Mouse (Mus musculus) lung, postnatal 4 days (tissue): ENCODE data around the gene Dhrs9.
"Not testable (repeated sequence)": the region's sequence is repeated elsewhere in the genome, so short reads cannot be mapped to it uniquely, and the experiment has no call there.

ENCODE experiments used
- DNase-seq, 2 experiments: peaks; one replicate each; pipeline ENCODE4 v3.0.0; 2021

The Dhrs9 gene

DNA sequence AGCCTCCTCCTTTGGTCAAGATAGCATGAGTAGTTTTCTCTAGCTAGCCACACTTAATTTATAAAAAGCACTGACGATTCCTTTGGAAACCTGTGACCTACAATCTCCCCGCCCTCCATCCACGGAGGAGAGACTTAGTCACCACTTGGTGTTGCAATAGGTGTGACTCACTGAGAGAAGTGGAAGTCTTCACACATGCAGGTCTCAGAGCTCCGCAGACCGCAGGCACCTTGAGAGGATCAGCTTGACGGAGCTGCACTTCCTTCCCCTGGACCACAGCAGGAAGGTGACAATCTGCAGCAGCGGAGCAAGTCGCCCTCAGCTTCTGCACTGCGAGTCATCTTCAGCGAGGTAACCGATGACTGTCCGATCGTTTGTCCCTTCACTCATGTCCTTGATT lies at the start of gene Dhrs9:
TSS of gene Dhrs9 (plus strand) at position 165 of the 400 bp plus-strand sequence.
- peak; percentile 52 to 62 for DNase-seq

DNA sequence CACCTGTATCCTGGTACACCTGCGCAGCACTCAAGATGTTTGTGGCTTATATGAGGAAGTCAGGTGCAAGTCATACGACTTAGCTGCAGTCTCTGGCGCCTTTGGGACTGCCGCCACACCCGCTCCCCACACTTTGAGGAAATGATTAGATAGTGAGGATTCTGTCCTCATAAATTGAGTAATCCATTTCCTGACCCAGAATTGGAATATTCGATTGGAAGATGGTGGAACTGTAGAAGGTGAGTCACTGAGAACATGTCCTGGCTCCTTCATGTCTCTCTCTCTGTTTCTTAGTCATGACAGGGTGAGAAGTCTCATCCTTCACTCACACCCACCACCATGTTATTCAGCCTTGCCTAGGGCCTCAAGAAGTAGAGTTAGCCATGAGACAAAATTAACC lies 48.7 kb upstream of the Dhrs9 start:
- not testable (repeated sequence) for DNase-seq

DNA sequence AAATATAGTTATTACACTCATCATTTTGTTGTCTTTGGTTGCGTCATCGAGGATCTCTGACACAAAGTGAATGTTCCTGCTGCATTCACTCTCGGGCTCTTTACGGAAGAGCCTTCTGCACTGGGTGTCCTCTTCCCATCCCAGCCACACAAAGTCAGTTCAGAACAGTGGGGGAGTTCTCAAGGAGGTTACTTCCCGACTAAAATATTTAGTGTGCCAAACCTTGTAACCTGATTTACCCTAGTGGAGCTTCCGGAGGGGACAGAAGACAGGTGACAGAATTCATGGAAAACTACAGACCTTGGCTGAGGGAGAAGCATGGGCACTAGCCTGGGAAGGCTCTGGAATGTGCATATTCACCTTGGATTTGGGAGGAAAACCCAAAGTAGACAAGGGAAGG lies 38.7 kb upstream of the Dhrs9 start:
- no peak for DNase-seq

DNA sequence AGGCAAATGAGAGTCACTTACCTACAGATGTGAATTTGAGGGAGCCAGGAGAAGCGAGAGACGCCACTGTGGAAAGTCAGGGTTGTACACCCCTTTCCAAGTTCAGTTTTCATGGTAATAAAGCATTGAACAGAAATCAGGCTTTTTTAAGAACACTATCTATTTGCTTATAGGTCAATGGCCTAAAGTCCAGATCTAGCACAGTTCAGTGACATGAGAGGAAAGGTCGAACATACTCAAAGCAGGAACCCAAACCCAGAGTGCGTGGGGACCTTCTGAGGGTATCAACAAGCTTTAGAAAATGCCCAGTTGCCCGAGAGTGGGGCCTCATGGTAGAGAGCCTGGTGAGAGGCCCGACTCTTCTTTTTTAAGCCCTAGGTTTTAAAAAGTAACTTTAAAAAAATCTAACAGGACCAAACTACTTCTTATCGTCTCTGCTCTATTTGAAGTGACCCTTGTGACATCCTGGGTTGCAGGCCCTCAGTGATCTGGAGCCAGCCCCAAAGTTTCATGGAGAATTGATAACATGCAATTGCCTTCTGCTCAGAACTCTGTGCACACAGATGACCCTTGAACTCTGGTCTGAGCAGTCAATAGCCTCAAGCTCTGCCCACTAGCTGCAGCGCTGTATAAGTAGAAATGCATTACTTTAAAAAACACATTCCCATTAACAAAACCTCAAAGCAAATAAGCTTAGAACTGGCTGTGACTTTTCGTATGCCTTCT lies 37.6 kb upstream of the Dhrs9 start, which contains the start of gene Abcb11:
TSS of gene Abcb11 (minus strand) at position 121 of the 726 bp plus-strand sequence.
- DNase-seq = no peak

DNA sequence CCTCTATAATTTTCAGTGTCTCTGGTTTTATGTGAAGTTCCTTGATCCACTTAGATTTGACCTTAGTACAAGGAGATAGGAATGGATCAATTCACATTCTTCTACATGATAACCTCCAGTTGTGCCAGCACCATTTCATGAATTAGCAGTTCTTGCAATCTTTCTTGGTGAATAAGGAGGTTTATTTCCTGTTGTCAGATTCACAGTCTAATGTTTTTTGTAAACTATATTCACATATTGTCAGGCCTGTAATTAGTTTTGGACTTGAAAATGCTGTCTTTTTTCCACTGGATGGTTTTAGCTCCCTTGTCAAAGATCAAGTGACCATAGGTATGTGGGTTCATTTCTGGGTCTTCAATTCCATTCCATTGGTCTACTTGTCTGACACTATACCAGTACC lies 24.8 kb upstream of the Dhrs9 start:
- DNase-seq = not testable (repeated sequence)

DNA sequence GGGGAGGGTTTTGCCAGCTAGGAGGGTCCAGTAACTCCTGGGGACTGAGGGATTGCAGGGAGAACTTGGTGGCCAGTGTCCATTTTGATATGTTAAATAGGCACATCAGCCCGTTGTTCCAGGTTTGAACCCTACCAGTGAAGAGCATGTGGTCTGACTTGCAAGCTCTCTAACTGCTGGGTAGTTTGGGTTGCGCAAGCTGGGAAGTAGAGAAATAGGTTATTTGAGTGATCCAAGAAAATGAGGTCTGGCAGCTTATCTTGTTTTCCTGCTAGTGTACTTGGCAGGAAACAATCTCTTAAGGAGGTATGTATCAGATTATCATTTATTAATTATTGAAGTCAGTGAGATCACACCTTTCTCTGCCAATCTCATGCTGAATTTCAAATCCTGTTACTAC lies 15.4 kb upstream of the Dhrs9 start:
- no peak for DNase-seq

DNA sequence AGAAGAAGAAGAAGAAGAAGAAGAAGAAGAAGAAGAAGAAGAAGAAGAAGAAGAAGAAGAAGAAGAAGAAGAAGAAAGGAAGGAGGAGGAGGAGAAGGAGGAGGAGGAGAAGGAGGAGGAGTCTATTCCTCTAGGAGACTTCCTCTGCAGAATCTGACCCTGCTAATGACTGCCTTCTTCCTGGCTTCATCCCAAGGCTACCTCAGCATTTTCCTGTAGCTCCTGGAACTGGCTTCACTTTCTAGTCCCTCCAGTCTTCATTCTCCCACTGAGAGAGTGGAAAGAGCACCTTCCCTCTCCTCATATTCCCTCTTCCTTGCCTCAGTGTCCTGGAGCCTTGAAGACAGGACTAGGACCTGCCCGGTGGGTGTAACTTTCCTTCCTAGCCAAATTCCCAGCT lies 15.0 kb upstream of the Dhrs9 start:
- no peak for DNase-seq

DNA sequence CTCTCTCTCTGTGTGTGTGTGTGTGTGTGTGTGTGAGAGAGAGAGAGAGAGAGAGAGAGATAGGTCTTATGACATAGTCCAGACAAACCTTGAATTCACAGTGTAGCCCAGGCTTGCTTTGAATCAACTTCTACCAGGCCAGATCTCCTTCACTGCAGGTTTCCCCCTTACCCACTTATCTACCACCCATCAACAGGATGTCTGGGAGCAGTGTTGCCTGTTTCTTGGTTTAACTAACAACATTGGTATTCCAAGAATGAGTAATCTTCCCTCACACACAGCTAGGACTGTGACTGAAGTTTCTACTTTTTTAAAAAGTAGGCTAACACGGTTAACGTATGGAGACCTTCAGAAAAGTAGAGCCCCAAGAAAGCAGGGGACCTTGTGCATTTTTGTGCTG lies 3.5 kb upstream of the Dhrs9 start:
- DNase-seq = no peak

DNA sequence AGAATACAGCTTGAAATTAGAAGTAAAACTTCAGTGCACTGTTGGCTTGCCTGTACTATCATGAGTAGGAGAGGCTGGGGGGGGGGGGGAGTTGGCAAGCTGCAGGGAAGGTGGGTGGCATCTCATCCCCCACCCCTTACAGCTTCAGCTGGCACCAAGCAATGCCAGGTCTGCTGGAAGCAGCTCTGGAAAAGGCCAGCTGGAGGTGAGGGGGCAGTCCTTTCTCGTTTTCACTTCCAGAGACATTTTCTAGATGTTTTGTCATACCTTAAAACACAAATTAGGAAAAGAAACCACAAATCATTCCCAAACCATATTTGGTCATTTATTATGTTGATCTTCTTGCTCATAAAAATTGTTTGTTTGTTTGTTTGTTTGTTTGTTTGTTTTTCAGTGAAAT lies 444 bp upstream of the Dhrs9 start:
- no peak for DNase-seq

DNA sequence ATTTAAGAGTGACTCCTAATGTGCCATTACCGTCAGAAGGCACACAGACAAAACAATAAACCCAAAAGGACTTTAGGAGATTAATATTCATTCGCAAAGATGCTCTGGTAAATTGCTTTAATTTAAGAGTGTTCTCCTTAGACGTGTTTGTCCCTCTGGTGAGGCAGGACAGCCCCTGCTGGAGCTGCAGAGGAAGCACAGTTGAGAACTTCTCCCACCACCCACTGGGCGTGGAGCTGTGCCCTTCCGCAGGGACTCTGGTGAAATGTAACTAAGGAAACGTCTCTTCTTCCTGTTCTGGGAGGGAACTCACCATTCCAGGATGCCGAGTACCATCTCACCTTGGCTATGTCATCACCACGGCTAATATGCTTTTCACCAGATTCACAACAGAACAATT lies 1.5 kb downstream of the Dhrs9 start:
- peak; percentile 35 to 48 for DNase-seq

DNA sequence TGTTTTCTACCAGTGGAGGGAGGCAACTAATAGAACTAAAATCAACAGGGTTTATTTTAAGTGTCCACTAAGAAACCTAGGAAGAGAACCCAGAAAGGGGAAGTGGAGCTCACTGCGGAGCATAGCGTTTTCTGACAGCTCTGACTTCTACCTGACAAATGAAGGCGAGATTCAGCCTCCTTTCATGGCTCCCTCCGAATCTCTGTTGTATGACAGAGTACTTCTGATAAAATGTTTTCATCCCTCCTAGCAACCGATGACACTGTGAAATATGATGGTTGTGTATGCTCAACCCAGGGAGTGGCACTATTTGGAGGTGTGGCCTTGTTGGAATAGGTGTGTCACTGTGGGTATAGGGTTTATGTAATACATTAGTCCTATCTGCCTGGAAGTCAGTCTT lies 2.6 kb downstream of the Dhrs9 start:
- DNase-seq = no peak

DNA sequence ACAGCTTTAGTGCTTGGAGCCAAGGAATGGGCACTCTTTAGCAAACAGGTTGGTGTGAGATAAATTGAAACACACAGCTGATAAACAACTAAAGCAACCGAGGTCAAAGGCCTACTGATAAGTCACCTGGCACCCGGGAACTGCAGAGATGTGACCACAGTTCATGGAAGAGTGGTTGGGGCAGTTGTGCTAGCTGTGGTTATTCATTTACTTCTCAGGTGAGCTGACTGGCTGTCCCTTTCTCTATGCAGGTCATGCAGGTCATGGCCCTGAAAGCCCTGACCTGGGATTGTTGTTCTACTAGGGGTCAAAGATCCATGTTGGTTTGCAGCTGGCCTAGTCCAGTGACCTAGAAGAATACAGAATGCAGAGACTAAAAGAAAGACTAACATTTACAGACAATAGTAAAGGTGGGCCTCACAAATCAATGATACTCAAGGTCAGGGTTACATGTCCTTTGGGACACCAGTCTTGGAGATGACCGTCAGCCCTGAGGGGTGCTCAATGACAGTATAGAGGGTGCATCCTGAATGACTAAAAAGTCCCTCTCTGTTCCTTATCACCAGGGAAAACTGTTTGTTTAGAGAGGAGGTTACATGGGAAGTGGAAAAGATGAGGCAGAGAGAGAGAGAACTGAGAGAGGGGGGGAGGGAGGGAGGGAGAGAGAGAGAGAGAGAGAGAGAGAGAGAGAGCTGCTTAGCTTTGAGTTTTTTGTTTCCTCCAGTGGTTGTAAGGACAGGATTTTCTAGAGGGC lies 6.0 kb downstream of the Dhrs9 start:
- DNase-seq = no peak

DNA sequence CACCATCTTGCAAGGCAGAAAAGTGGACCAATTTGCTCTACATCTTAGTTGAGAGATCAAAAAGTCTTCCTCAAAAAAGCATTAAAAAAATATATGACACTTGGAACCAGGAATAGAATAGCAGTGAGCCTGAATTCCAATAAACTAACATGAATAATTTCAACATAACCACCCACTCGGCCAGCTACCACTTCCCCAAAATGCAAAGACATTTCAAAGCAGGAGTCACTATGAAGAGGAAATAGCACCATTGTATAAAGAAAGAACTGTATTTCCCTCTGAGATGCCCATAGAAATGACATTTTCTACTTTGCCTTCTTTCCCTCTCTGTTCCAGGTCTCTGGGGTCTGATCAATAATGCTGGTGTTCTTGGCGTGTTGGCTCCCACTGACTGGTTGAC lies 13.7 kb downstream of the Dhrs9 start:
- DNase-seq = no peak

DNA sequence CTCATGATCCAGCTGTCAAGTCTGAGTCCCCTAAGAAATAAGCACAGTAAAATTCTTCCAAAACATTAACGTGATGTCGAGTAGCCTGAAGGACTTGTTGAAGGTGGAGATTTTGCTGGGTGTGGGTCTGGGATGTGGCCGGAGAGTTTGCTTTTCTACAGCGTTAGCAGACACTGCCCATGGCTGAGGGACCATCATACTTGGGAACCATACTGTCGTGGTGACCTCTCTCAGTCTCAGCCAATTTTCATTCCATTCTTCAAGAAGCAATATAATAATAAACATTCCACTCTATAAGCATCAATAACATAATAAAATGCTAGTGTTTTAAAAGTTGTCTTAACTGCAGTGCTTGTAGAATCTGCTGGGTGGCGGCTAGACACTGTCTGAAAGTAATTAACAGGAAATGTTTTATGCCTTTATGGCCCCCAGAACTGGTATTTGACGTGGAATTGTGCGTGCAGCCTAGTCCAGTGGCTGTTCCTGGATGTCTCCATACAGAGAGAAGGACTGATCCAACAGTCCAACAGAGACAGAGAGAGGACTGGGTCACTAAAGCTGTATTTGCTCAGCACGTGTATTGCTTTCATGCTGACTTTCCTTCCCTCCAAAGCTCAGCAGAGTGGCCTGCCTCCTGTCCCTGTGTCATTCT lies 15.5 kb downstream of the Dhrs9 start:
- DNase-seq = no peak

DNA sequence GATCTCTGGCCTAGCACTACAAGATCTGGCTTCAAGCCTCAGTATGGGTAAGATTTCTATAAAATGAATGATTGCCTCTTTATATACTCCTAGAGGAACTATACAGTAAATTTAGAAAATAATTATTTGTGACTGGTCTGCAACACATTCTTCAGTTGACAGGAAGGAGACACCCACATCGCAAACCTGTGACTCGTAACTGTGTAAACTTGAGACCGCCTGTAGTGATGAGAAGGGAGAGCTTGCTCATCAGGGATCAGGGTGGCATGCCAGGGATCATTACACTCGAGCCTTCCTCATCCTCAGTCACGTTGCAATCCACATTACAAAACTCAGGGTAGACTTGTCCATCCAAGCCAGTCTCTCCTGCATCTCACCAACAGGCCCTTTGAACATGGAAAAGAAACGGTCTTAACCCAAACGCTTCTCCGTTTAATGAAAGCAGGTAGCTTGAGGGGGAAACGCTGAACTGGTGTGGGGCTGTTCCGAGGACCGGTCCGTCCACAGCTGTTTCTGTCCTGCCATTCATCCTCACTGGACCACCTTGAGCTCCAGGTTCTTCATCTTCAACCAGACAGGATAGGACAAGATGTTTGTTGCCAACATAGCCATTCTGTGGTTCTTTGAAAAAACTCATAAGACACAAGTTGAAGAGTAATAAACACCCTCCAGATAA lies 16.7 kb downstream of the Dhrs9 start:
- DNase-seq = no peak

DNA sequence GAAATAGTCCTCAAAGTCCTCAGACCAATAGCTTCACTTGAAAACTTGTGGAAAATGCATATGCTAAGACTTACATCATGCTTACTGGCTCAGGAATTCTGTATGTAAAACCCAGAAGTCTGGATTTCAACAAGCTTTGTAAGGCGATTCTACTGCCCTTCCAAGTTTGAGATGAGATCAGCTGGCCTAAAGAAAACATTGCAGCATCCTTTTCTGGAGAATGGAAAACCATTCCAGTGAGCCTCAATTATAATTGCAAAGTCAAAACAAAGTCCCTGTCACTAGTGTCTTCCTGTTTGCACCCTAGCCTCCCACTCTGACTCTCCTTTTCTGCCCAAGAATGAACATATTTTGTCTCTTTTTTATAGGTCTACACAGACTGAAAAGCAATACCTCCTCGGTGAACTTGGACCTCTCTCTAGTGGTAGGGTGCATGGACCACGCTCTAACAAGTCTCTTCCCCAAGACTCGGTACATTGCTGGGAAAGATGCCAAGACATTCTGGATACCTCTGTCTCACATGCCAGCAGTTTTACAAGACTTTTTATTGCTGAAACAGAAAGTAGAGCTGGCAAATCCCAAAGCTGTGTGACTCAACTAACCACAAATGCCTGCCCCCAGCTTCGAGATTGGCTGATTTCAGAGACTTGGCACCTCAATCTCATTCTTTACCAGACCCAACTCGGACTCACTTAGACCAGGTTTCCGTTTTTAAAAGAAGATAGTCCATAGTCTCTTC lies 20.8 kb downstream of the Dhrs9 start:
- DNase-seq = no peak

DNA sequence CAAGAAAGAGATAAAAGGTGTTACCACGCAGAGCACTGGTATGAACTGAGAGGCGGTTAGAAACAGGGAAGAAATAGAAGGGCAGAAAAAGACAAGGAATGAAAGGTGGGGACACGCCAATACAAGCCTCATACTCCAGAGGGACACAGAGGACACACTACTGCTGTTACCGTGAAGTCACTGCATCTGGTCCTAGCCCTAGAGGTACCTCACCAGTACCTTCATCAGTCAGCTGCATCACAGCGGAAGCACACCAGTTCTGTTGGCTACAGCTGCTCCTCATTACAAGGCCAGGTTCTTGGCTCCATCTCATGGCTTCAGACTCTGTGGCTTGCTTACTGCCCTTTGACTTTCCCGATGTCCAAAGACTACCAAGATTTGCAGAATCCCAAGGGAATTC lies 21.6 kb downstream of the Dhrs9 start:
- DNase-seq = no peak

DNA sequence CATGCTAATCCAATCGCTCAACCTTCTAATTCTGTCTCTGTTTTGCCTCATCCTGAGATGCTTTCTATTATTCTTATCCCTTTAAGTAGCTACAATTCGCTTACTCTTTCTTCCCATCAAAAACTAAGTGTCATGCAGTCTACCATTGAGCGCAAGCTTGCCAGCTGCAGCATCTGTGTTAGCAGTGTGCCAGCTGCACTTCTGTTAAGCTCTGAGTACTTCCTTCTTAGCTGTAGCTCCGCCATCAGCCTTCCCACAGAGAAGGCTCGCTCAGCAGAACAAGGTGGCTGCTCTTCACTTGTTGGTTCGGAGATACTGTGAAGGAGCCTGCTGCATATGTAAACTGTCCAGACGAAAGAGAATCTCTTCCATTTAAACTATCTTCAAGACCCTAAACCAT lies 22.1 kb downstream of the Dhrs9 start:
- DNase-seq = no peak

DNA sequence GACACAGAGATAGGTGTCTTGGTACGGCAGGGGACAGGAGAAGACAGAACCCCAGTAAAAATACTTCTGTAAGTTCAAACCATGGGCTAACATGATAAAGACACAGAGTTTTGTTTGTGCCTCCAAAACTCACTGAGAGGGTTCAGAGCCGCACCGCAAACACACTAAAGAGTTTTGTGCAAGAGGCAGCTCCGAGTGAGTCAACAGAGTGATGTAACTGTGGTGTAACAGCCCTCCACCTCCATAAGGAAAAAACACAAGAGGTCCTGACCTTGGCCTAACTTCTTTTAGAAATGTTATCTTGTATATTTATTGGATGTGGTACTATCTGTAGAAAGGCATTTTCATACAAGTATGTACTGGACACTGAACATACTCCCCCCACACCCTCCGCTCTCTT lies 25.4 kb downstream of the Dhrs9 start:
- no peak for DNase-seq

DNA sequence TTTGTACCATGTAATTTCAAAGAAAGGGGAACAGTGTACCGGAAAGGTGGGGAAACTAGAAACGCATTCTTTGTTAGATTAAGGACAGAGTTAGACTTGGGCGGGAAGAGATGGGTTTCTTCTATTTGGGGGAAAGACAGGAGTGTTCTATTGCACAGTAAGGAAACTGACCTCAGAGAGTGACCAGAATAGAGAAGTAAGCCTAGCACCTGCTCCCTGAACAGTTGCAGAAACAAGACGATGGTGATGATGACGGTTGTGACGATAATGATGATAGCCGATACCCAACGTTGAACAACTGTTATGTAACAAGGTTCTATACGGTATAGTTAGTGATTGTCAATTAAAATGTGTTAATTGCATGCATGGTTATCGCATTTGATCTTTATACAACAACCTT lies 34.3 kb downstream of the Dhrs9 start:
- DNase-seq = no peak

DNA sequence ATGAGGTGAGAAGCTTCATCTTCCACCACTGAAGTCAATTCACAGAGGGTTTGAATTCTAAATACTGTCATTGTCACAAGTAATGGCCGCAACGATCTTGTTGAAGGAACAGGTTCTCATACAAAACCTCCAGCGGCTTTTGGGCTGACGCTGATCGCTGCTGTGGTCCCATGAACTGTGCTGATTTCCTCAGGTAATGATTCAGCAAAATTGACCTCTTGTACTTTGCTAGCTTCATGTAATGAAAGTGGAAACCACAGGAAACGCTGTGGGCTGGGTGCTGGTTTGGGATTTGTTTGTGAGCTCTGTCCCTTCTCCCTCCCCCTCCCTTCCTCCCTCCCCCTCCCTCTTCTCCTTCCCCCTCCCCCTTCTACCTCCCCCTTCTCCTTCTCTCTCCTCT lies 34.8 kb downstream of the Dhrs9 start:
- no peak for DNase-seq

DNA sequence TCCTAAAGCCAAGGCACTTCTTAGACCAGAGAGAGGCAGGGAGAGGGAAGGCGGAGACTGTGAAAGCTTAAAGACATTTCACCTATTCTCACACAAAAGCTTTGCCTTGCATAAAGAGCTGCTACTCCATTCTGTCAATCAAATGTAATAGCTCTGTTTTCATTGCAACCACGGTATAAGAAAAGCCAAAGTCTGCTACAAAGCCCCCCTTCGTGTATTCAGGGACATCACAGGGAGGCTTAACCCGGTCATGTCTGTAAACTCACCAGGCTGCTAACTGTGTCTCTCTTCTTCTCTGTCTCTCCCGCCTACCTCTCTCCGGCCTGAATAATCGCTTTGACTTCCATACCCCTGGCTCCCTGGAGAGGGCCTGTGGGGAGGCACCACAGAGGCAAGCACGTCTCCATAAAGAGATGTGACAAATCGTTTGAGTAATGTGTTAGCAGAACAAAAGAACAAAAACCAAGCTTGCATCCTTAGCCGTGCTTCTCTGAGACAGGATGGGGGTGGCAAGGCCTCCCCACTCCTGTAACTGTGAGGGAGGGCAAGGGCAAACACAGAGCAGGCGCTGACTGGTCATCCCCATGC lies 38.1 kb downstream of the Dhrs9 start:
- no peak for DNase-seq
